Mouse (Mus musculus) midbrain, embryonic 16.5 days (tissue): ENCODE results near the gene 1700122O11Rik. TPM values are rescaled to one million over a fixed set of nuclear protein-coding genes. Genes with fewer than 3 reads are reported as not detected.
A peak's percentile ranks its signal among the peaks of the same experiment; 100 is the strongest.

ENCODE experiments used
- ATAC-seq: fragments of 200-750 bp; cut with Nextera tagmentation; 2 replicates; pipeline ENCODE4 v1.8.0; 2017; ENCODE audit warnings: moderate TSS enrichment
- H3K27ac ChIP-seq: fragments of 300-500 bp; sonication (generic); 2 replicates; pipeline ENCODE4 v1.5.1; 2014; ENCODE audit warnings: mild to moderate bottlenecking, low read length, mixed read lengths
- H3K27me3 ChIP-seq: fragments of 300-500 bp; sonication (generic); 2 replicates; pipeline ENCODE4 v1.6.1; 2014; ENCODE audit warnings: low read depth, low read length, mixed read lengths; ENCODE audit not compliant: control insufficient read depth, insufficient read depth
- H3K36me3 ChIP-seq: fragments of 300-500 bp; sonication (generic); 2 replicates; pipeline ENCODE4 v1.6.1; 2014; ENCODE audit warnings: mild to moderate bottlenecking, low read length, moderate library complexity, mixed read lengths; ENCODE audit not compliant: control insufficient read depth, insufficient read depth
- H3K4me1 ChIP-seq: fragments of 300-500 bp; sonication (generic); 2 replicates; pipeline ENCODE4 v1.6.1; 2014; ENCODE audit warnings: mild to moderate bottlenecking, low read length, mixed read lengths; ENCODE audit not compliant: control insufficient read depth, insufficient read depth
- H3K4me2 ChIP-seq: fragments of 300-500 bp; sonication (generic); 2 replicates; pipeline ENCODE4 v1.6.1; 2014; ENCODE audit warnings: mild to moderate bottlenecking, low read length, mixed read lengths
- H3K4me3 ChIP-seq: fragments of 300-500 bp; sonication (generic); 2 replicates; pipeline ENCODE4 v1.5.1; 2014; ENCODE audit warnings: low read depth, mild to moderate bottlenecking, low read length, moderate library complexity, mixed read lengths
- H3K9ac ChIP-seq: fragments of 300-500 bp; sonication (generic); 2 replicates; pipeline ENCODE4 v1.6.1; 2014; ENCODE audit warnings: low read depth, low read length, mixed read lengths
- H3K9me3 ChIP-seq: fragments of 300-500 bp; sonication (generic); replicated peaks from 2 replicates; pipeline ENCODE4 v1.6.1; 2014; ENCODE audit warnings: mild to moderate bottlenecking, low read length, mixed read lengths; ENCODE audit not compliant: control insufficient read depth, poor library complexity, severe bottlenecking
- WGBS: fragments of 180-500 bp; shearing (Covaris S2); extraction: QIAGEN DNeasy Blood & Tissue Kit; methylation state at CpG from one replicate; pipeline ENCODE4 v1.1.7; 2014; 5-methylcytosine and 5-hydroxymethylcytosine counted together
- polyA plus RNA-seq: library from polyadenylated mRNA; unstranded; fragments of >200 nt; fragmentation: Nextera tagmentation; extraction: Ambion mirVana; gene quantifications from 2 replicates; pipeline ENCODE4 v1.2.1, GENCODE M21; 2015

Gene 1700122O11Rik
- polyA plus RNA-seq, 1 experiment from 2014 or later, result not detected

GRCm38 (mm10) chr17:48031521-48032430 lies 6.3 kb downstream of the 1700122O11Rik start:
- H3K4me3 ChIP-seq, result peak overlapping the region; percentile 31
- peaks cover 16% of the 10 kb centered on the region for H3K4me1 ChIP-seq
- 7% methylated on average over 30 of the region's 42 CpGs for WGBS
- H3K27ac ChIP-seq, result no peak overlapping the region
- peak overlapping the region; percentile 69 for H3K4me2 ChIP-seq
- peaks cover 6% of the 10 kb centered on the region for H3K27me3 ChIP-seq
- H3K36me3 ChIP-seq, result no peaks in the 10 kb centered on the region
- no peaks in the 10 kb centered on the region for H3K9me3 ChIP-seq
- peak overlapping the region; percentile 68 for H3K9ac ChIP-seq
- ATAC-seq, result peak; percentile 52

GRCm38 (mm10) chr17:48029241-48029640 lies 8.9 kb downstream of the 1700122O11Rik start:
- H3K4me3 ChIP-seq, result no peak overlapping the region
- no peak for ATAC-seq
- H3K27me3 ChIP-seq, result peaks cover 6% of the 10 kb centered on the region
- no peak overlapping the region for H3K27ac ChIP-seq
- H3K4me1 ChIP-seq, result peaks cover 16% of the 10 kb centered on the region
- WGBS, result 11% methylated on average over 12 of the region's 12 CpGs
- no peaks in the 10 kb centered on the region for H3K36me3 ChIP-seq
- no peaks in the 10 kb centered on the region for H3K9me3 ChIP-seq
- H3K4me2 ChIP-seq, result no peak overlapping the region; the same call in 1 of the 2 replicates
- 0 out of 2 replicates have a peak overlapping the region, but pooled peaks have one; percentile 35 for H3K9ac ChIP-seq

GRCm38 (mm10) chr17:48028250-48028649 lies 9.8 kb downstream of the 1700122O11Rik start:
- no peak overlapping the region for H3K4me2 ChIP-seq
- ATAC-seq, result no peak
- H3K36me3 ChIP-seq, result no peaks in the 10 kb centered on the region
- H3K4me3 ChIP-seq, result no peak overlapping the region
- no peak overlapping the region for H3K9ac ChIP-seq
- 86% methylated on average over 5 of the region's 5 CpGs for WGBS
- H3K27ac ChIP-seq, result no peak overlapping the region
- peaks cover 6% of the 10 kb centered on the region for H3K27me3 ChIP-seq
- H3K4me1 ChIP-seq, result peaks cover 16% of the 10 kb centered on the region
- no peaks in the 10 kb centered on the region for H3K9me3 ChIP-seq

- Histone ChIP-seq H3K27me3 (peaks cover 6% of the 10 kb centered on the region), H3K4me2 (no peak overlapping the region), H3K9me3 (no peaks in the 10 kb centered on the region), H3K36me3 (no peaks in the 10 kb centered on the region), H3K4me1 (peaks cover 18% of the 10 kb centered on the region), H3K4me3 (no peak overlapping the region), H3K9ac (no peak overlapping the region), H3K27ac (no peak overlapping the region)
- no peak for ATAC-seq
- WGBS, result 64% methylated on average over 6 of the region's 6 CpGs
These were observed 10.4 kb downstream of the 1700122O11Rik start for GRCm38 (mm10) chr17:48027677-48028076.

GRCm38 (mm10) chr17:48027019-48027418 lies 11.1 kb downstream of the 1700122O11Rik start:
- 96% methylated on average over 5 of the region's 5 CpGs for WGBS
- H3K4me1 ChIP-seq, result peaks cover 19% of the 10 kb centered on the region
- no peaks in the 10 kb centered on the region for H3K9me3 ChIP-seq
- no peak overlapping the region for H3K4me3 ChIP-seq
- no peak for ATAC-seq
- no peak overlapping the region for H3K27ac ChIP-seq
- no peak overlapping the region for H3K4me2 ChIP-seq
- H3K9ac ChIP-seq, result no peak overlapping the region
- H3K27me3 ChIP-seq, result peaks cover 3% of the 10 kb centered on the region; the same call in 1 of the 2 replicates
- no peaks in the 10 kb centered on the region for H3K36me3 ChIP-seq

- Histone ChIP-seq H3K4me3 (no peak overlapping the region), H3K4me1 (peaks cover 4% of the 10 kb centered on the region), H3K9ac (no peak overlapping the region), H3K27me3 (no peaks in the 10 kb centered on the region; the same call in 1 of the 2 replicates), H3K36me3 (no peaks in the 10 kb centered on the region), H3K4me2 (no peak overlapping the region), H3K9me3 (no peaks in the 10 kb centered on the region), H3K27ac (no peak overlapping the region)
- no peak for ATAC-seq
- WGBS, result 84% methylated on average over 8 of the region's 8 CpGs
These were observed 14.0 kb downstream of the 1700122O11Rik start for GRCm38 (mm10) chr17:48024045-48024444.

- no peak for ATAC-seq
- no peak overlapping the region for H3K4me2 ChIP-seq
- 43% methylated on average over 2 of the region's 2 CpGs for WGBS
These were observed 18.5 kb downstream of the 1700122O11Rik start for GRCm38 (mm10) chr17:48019585-48019984.

GRCm38 (mm10) chr17:48016566-48016965 lies 21.5 kb downstream of the 1700122O11Rik start:
- 81% methylated on average over 5 of the region's 5 CpGs for WGBS
- no peak for ATAC-seq

More at GRCm38 (mm10) chr17:48019585-48019984, 18.5 kb downstream of the 1700122O11Rik start:
- no peaks in the 10 kb centered on the region for H3K9me3 ChIP-seq
- no peak overlapping the region for H3K4me3 ChIP-seq
- no peak overlapping the region for H3K27ac ChIP-seq
- H3K9ac ChIP-seq, result no peak overlapping the region
- H3K36me3 ChIP-seq, result no peaks in the 10 kb centered on the region
- H3K27me3 ChIP-seq, result no peaks in the 10 kb centered on the region
- peaks cover 6% of the 10 kb centered on the region for H3K4me1 ChIP-seq

GRCm38 (mm10) chr17:48012561-48012960 lies 25.5 kb downstream of the 1700122O11Rik start:
- 72% methylated on average over 10 of the region's 10 CpGs for WGBS
- ATAC-seq, result no peak
- Histone ChIP-seq H3K9ac (no peak overlapping the region), H3K4me3 (no peak overlapping the region), H3K27me3 (no peaks in the 10 kb centered on the region), H3K4me1 (peaks cover 5% of the 10 kb centered on the region; the same call in 1 of the 2 replicates), H3K4me2 (no peak overlapping the region), H3K36me3 (no peaks in the 10 kb centered on the region), H3K27ac (no peak overlapping the region), H3K9me3 (no peaks in the 10 kb centered on the region)

More at GRCm38 (mm10) chr17:48016566-48016965, 21.5 kb downstream of the 1700122O11Rik start:
- peaks cover 3% of the 10 kb centered on the region; the same call in 1 of the 2 replicates for H3K4me1 ChIP-seq
- no peak overlapping the region for H3K27ac ChIP-seq
- H3K9ac ChIP-seq, result no peak overlapping the region
- no peak overlapping the region for H3K4me2 ChIP-seq
- H3K36me3 ChIP-seq, result no peaks in the 10 kb centered on the region
- no peaks in the 10 kb centered on the region for H3K27me3 ChIP-seq
- H3K4me3 ChIP-seq, result no peak overlapping the region
- H3K9me3 ChIP-seq, result no peaks in the 10 kb centered on the region
